Comparison of ENCODE assay signal across 9 mouse cellular contexts in the genomic region with DNA sequence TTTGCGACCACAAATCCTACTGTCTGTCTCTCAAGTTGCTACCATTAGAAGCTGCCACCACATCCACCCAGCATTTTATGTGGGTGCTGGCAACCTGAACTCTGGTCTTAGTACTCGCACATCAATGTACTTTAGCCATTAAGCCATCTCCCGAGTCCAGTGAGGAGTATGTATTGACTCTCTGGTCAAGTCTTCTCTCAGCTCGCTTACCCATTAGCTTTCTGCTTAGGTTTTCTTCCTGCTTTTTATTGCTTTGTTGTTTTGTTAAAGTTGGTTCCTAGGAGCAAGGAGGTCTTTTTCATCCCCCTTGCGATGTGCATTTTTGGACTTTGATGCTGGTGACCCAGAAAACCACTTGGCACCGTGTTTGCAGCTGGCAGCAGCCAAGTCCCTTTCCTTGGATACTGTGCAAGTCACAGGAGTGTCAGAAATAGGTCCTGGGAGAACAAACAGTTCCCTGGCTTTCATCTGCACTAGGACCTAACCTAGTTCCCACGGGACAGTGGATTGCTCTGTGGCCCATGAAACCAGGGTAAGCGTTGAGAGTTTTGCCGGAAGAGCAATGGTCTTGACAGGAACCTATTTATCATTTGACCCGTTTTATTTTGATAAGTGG. TPM values are rescaled to one million over a fixed set of nuclear protein-coding genes. Genes with fewer than 3 reads are reported as not detected.
A peak's percentile ranks its signal among the peaks of the same experiment; 100 is the strongest.
DNase-seq lines count a peak whose midpoint lies in the region; ATAC-seq and TF ChIP-seq lines count a peak whose summit lies in the region.
"Had no signal": no experiment of that assay in that cellular context is flagged by ENCODE, and none has a peak within 500 bp of the region (broad histone marks: within the 10 kb centered on the region; RNA-seq: fewer than 3 reads in every experiment).

No protein-coding gene starts in this region.

- WGBS in cerebellum, adult 2 months = 47% methylated on average over 10 of the region's 10 CpGs

- H3K27ac ChIP-seq in layer of hippocampus, adult 2 months = peak overlapping the region; percentile 84
- 0 out of 2 replicates have a peak overlapping the region, but pooled peaks have one; percentile 48 for H3K27ac ChIP-seq in cerebellum, adult 2 months (ENCODE audit: insufficient read depth, low read length)
- H3K27ac ChIP-seq: limb, embryonic 15.5 days had no signal

- H3K27me3 ChIP-seq in cerebellum, adult 2 months (ENCODE audit: control insufficient read depth, insufficient read depth, low read length) = no peaks in the 10 kb centered on the region
- H3K27me3 ChIP-seq: limb, embryonic 15.5 days had no signal

- peaks cover 12% of the 10 kb centered on the region for H3K4me1 ChIP-seq in cerebellum, adult 2 months (ENCODE audit: control insufficient read depth, insufficient read depth, low read length)

- peak; percentile 60 to 73 for DNase-seq in layer of hippocampus, adult 2 months (ENCODE audit: low spot score in 2 of 2)
- DNase-seq in layer of hippocampus, adult 9-10 months (ENCODE audit: low spot score) = no peak
- peak; percentile 12 for DNase-seq in adrenal gland, postnatal 25 days
- peak; percentile 42 to 70 for DNase-seq in cerebellum, adult 2 months
- DNase-seq in kidney, postnatal 25 days = peak; percentile 30 to 52
- DNase-seq in embryo, embryonic 10.5 days (ENCODE audit: low spot score) = no peak

- no peak for ATAC-seq in megakaryocyte progenitor cell, adult 5-6 weeks (replicated peaks; ENCODE audit: poor library complexity)
- ATAC-seq: Patski had no signal

- no peak for TF ChIP-seq POLR2A in cerebellum, adult 2 months (IDR thresholded peaks at IDR 0.05; ENCODE audit: borderline replicate concordance, insufficient read depth, low read length)

- H3K4me3 ChIP-seq in layer of hippocampus, adult 2 months = no peak overlapping the region
- H3K4me3 ChIP-seq in cerebellum, adult 2 months (replicated peaks; ENCODE audit: insufficient read depth, low read depth, low read length) = no peak overlapping the region
- H3K4me3 ChIP-seq: limb, embryonic 15.5 days had no signal

- no peak for TF ChIP-seq CTCF in layer of hippocampus, adult 2 months (conservative IDR thresholded peaks at IDR 0.05)
- no peak for TF ChIP-seq CTCF in cerebellum, adult 2 months (IDR thresholded peaks at IDR 0.05; ENCODE audit: borderline replicate concordance, insufficient read depth, low read depth, low read length)

RNA-seq across cellular contexts. Expression of a gene that starts 51.9 kb away (rescaled TPM):
- 1 to 10 TPM; 4.2 to 4.5 TPM for total RNA-seq in layer of hippocampus, adult 2 months (2021)
- 82.2 and 92.3 TPM in 2 replicates for total RNA-seq in adrenal gland, postnatal 25 days (2021)
- polyA plus RNA-seq in cerebellum, adult 2 months (2012; rRNA removed) = 1.9 TPM in 2 replicates
- 49.7 and 62.0 TPM in 2 replicates for total RNA-seq in megakaryocyte progenitor cell, adult 5-6 weeks (2015)
- total RNA-seq in megakaryocyte progenitor cell, adult 5-6 weeks (2017) = 112 and 130 TPM in 2 replicates

Comparison
In these comparisons a context has a peak if more than half of its experiments do, and no peak if none do; other contexts are left out.
1. DNase-seq: peak in layer of hippocampus, adult 2 months (2 of 2), adrenal gland, postnatal 25 days (single experiment), cerebellum, adult 2 months (2 of 2) and kidney, postnatal 25 days (2 of 2); none in layer of hippocampus, adult 9-10 months (single experiment) and embryo, embryonic 10.5 days (single experiment).
2. RNA of a gene that starts 51.9 kb away (total RNA-seq): 49.7 to 130 TPM in megakaryocyte progenitor cell, adult 5-6 weeks and 82.2 to 92.3 TPM in adrenal gland, postnatal 25 days; 4.2 to 4.5 TPM in layer of hippocampus, adult 2 months; every median in the first group is over 4 times any median in the second.